Mouse (Mus musculus): ENCODE measurements around the gene Zmynd10.

Zmynd10 gene

DNA sequence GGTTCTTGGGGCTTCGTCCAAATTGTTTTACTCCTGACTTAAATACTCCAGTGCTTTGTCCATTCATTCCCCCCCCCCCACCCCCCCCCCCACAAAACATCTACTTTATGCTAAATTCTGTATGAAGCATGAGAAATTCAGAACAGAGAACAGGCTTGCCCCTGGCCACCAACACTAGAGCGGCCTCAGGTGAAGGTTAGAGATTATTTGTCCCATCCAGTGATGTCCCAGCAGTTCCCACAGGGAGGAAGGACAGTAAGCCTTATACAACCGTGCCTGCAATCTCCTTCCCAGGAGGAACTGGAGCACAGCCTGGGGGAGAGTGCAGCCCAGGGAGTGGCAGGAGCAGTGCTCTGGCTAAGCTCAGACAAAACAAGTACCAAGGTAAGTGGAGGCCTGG, 31.5 kb downstream of the Zmynd10 start, which contains the start of gene Naa80:
Naa80 (plus strand) TSS at position 301 of the 400 bp plus-strand sequence.
- DNase-seq (ENCODE audit: low read depth in 2 of 2, low spot score in 2 of 2): no peak

DNA sequence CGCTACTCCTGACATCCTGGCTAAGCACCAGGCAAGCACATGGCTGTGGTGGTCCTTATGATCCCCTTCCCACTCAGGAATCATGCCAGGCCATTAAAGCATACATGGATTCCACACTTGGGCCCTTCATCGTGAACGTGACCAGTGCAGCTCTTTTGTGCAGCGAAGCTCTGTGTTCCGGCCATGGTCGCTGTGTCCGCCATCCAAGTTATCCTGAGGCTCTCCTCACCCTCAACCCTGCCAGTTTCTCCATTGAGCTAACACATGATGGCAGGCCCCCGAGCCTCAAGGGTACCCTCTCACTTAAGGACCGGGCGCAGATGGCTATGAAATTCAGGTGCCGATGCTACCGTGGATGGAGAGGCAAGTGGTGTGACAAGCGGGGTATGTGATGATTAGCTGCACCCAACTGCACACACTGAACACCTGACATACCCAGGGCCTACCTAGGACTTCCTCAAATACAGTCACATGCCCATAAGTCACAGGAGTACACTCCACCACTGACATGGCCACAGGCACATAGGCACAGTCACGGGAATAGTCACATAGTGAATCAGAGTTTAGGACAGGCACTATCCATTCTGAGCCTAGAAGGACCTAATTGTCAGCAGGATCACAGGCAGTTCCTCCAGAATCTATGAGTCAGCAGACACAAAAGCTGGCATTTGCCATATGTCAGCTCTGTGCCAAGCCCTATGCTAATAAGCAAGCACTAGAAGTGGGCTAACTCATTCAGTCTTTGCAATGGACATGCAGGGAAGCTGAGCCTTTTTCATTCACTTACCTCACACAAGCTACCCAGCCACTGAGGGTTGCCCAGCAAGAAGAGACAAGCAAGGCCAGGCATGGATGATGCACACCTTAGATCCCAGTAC, 32.2 kb downstream of the Zmynd10 start:
- DNase-seq (ENCODE audit: low read depth in 2 of 2, low spot score in 2 of 2): no peak

DNA sequence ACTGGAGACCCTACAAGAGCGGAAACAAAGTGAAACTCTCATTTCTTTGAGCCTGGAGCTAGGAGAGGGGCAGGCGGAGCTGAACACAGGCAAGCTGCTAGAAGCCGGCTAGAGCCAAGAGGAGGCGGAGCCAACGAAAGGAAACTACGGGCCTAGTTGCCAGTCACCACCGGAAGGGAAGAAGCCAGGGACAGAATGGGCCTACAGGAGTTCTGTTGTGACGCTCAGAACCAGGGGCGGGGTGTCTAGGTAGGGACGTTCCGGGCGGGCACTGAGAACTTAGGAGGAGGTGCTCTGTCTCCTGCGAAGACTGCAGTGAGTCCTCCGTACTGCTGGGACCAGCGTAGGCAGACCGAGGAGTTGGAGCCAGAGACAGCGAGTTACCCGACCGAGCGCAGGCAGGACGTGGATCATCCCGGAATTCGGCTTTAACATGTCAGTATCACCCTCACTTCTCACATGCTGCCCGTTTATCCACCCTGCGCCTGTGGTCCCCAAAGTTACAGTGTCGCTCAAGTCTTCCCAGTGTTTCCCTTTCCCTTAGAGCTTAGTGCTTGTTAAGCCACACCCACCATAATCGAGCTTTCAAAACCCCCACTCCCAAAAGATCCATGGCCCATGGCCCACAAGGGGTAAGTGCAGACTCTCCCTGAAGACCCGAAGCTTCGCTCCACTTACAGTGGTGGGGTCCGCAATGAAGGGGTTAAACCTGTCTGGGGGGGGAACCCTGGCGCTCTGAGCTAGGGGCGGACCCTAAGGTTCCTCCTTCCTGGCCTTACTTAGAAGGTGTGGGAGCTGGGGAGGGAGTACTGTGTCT, 33.6 kb downstream of the Zmynd10 start, which contains the start of gene Hyal3:
Hyal3 (plus strand) TSS at position 318 of the 817 bp plus-strand sequence.
- DNase-seq (ENCODE audit: low read depth in 2 of 2, low spot score in 2 of 2): peak; percentile 80 to 82

DNA sequence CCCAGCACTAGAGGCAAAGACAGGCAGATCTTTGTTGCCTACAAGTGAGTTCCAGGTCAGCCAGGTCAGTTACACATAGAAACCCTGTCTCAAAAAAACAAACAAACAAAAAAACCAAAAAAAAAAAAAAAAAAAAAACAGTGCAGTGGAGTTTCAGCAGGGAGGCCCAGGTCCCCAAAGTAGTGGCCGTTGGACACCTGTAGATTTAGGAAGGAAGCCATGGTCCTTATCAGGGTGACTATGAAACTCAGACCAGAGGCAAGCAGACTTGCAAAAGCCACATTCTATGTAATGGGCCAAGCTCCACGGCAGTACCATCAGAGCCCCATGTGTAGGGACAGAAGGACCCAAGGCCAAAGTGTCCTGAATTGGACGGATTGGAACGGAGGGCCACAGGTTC, 34.5 kb downstream of the Zmynd10 start:
- DNase-seq (ENCODE audit: low read depth in 2 of 2, low spot score in 2 of 2): no peak

DNA sequence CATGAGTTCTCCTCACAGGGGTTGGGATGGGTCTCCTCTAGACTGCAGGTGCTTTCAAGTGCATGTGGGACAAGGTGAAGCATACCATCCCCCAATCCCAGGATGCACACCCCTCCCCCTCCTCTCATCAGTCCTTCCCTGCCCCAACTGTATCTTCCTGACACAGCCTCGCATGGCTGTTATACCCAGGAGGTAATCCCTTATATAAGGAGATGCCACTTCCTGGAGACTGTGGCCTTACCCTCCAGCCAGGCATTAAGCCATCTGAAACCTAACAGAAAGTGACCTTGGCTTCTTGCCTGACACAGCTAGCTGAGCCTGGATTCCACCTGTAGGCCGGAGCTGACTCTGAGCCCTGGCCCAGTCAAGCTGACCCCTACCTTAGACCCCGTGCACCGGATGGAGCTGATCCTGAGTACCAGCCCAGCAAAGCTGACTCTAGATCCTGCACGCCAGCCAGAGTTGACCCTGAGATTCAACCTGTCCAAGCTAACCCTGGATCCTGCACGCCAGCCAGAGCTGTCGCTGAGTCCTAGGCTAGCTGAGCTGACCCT, 35.5 kb downstream of the Zmynd10 start:
- no peak for DNase-seq (ENCODE audit: low read depth in 2 of 2, low spot score in 2 of 2)

GRCm38 (mm10) chr9:107583174-107583573, 36.1 kb downstream of the Zmynd10 start:
- no peak for DNase-seq (ENCODE audit: low read depth in 2 of 2, low spot score in 2 of 2)

DNA sequence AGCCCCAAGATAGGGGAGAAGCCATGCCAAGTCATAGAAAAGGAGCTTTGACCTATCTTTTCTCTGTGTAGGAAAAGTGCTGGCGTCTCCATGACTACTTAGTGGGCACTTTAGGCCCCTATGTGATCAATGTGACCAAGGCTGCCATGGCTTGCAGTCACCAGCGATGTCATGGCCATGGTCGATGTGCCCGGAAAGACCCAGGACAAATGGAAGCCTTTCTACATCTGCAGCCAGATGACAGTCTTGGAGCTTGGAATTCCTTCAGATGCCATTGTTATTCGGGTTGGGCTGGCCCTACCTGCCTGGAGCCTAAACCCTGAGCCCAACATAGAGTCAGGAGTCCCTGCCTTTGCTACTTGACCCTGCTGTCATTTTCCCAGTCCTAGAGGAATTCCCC, 39.4 kb downstream of the Zmynd10 start:
- no peak for DNase-seq (ENCODE audit: low read depth in 2 of 2, low spot score in 2 of 2)

GRCm38 (mm10) chr9:107586974-107587832, 40.1 kb downstream of the Zmynd10 start, which contains the start of gene Ifrd2:
Gene Ifrd2 (plus strand): TSS chr9:107587642.
- DNase-seq (ENCODE audit: low read depth in 2 of 2, low spot score in 2 of 2): peak; percentile 95 to 97

DNA sequence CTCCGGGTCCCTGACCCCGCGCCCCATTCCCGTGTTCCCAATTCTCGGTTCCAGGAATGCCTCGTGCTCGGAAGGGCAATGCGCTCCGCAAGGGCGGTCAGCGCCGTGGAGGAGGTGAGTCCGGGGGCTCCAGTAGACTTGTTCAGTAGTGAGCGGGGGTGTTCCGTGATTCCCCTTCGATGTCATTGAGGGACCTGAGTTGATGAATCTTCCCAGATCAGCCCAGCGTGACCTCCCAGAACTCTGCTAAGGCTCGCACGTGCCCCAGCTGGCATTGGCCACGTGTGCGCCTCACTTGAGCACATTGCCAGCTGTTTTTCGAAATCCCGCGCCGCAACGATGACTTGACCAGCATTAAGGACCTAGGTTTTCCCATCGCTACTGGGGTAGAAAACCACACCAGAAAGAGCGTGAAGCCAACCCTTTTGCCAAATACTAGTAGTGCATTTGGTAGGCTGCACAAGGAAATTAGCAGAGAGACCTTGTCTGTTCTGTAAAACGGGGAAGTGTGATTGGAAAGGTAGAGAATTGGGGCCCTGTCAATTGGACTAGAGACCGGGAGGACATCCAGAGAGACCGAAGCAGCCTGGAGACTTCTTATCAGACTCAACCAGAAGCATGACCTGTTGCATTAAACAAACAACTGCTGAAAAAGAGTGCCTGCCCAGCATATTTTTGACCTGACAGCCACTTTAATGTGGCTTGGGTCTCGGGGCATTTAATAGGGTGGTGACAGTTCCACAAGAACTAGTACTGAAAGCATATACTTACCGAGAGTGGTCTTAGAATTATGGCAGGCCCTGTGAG, 40.9 kb downstream of the Zmynd10 start:
- DNase-seq (ENCODE audit: low read depth in 2 of 2, low spot score in 2 of 2): no peak

- DNase-seq (ENCODE audit: low read depth in 2 of 2, low spot score in 2 of 2): no peak
Measured at GRCm38 (mm10) chr9:107590058-107590772, 43.1 kb downstream of the Zmynd10 start.

DNA sequence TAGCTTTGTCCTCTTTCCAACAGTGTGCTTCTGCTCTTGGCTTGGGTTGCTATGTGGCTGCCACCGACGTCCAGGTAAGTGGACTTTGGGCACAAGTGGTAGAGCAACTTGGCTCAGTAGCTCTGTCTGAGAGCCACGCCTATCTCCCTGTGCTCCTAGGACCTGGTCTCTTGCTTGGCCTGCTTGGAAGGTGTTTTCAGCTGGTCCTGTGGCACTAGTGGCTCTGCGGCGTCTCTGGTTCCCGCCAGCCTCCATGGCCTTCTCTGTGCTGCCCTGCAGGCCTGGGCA, 43.6 kb downstream of the Zmynd10 start:
- DNase-seq (ENCODE audit: low read depth in 2 of 2, low spot score in 2 of 2): no peak

DNA sequence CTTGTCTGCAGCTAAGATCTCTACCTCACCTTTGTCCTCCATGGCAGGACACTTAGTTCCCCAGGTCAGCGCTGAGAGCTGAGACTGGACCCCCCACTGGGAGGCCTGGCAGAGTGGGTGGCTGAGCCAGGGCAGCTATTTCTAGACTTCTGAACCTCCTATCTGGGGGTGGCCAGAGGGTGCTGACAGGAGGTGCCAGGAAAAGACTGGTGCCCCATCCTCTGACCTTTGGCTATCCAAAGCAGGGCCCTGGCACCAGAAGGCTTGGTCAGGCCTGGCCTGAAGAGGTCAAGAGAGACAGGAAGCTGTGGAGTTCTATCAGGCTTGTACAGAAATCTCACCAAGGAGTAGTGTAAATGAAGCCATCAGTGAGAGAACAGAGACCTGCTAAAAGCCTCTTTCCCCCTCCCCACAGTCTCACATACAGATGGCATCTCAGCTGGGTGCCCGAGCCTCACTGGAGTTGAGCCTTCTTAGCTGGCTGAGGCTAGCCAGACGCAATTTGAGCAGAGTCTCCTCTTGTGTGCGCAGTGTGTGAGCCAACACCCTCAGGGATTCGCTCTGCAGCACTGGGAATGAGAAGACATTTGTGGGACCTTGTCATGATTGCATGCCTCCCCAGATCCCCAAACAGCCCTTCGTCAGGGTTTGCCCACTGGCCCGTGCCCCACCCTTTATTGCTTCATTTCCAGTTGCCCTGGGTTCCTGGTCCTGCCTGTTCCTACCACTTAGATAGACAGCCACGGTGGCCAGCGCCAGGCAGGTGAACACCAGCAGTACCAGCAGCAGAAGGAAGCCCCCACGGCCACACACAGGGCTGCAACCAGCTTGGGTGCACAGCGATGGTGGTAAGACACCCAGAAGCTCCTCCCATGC, 46.2 kb downstream of the Zmynd10 start:
- no peak for DNase-seq (ENCODE audit: low read depth in 2 of 2, low spot score in 2 of 2)

DNA sequence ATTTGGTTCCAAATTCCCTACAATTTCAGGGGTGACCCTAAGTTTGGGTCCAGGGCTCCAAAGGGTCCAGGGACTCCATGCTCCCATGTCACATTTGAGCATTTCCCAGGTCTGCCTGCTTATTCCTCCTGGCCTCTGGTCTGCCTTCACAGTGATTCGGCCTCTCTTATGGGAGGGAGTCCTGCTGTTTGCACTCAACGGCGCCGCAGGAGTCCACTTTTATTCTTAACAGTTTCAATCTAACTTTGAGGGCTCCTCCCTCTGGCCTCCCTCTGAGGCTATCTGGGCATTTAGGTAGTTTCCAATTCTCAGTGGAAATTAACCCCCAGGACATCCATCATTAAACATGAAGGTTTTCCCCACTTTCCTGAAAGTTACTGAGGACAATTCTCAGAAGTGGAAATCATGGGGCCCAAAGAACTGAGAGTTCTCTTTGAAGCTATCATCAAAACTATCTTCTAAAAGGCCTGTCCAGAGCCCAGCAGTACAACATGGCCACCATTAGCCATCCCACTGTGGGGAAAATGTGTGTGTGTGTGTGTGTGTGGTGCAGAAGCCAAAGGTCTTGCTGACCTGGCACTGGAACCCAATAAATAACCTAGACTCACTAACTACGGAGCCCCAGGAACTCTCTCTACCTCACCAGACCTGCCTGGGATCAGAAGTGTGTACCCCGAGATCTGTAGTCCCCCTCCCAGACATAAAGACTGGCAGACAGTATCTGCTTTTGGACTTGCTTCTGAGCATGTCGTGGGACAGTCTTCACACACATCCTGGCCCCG, 47.4 kb downstream of the Zmynd10 start:
- no peak for DNase-seq (ENCODE audit: low read depth in 2 of 2, low spot score in 2 of 2)

DNA sequence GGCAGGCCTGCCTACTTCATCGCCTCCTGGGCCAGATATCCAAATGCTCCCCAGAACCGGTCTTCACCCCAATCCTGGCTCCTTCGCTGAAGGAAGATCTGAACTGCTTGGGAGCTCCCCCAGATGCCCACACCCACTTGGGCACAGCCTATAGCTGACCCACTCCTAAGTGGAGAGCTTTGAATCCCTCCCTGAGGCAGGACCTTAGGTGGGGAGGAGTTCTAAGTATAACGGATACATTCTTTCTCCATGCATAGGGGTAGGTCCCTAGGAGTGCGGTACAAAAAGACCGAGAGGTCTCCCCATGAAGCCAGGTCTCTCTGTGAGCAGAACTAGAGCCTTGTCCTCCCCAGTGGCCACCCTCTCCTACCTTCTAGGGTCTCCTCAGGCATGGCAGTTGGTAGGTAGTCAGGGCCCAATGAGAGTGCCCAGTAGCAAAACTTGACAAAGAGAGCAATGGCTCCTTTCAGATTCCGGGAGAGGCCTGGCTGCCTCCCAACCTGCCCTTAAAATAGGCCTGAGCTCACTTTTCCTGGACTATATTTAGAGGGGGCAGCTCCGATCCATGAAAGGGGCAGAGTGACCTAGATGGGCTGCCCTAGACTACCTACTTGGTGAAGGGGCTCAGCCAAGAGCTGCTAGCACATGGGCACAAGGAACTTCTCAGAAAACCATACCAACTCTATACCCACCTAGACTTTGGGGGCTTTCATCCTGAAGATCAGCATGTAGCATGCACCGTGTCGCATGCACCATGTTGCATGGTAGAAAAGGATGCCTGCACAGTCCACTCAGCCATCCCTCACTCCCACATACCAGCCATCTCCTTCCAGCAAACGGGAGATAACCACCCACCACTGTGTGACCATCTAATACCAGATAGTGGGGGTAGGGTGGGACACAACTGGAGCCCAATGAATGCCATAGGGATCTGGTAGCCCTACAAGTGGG, 49.8 kb downstream of the Zmynd10 start:
- DNase-seq (ENCODE audit: low read depth in 2 of 2, low spot score in 2 of 2): no peak

DNA sequence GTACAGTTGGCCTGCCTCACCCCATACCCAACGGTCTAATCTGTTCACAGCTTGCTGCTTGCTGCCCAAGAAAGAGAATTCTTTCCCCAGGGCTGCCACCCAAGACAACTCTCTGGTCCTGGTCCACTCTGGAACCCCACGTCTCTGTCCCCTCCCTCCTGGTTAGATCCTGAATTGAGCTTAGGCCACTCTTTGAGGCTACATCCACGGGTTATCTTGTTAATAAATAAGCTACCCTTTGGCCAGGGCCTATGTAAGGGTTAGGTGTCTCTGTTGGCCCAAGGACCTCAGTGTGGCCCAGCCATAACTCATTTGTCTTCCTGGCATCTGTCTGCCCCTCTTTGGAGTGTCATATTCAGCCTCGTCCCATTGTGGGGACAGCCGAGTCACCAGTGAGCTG, 51.3 kb downstream of the Zmynd10 start:
- no peak for DNase-seq (ENCODE audit: low read depth in 2 of 2, low spot score in 2 of 2)

DNA sequence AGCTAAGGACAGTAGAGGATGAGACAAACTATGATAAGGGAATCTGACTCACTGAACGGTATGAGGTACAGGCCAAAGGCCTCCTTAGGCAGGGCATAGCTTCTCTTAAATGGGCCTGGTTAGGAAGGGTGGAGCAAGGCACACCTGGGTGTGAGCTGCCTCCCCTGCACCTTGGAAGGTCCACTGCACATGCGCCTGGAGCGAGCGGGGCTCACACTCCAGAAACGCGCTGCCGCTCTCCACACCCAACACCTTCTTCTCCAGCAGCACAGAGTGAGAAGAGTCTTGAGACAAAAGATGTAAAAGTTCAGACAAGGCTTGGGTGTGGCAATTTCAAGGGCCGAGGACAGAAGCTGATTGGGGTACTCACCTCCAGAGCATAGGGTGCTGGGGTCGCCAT, 52.3 kb downstream of the Zmynd10 start:
- DNase-seq (ENCODE audit: low read depth in 2 of 2, low spot score in 2 of 2): no peak

DNA sequence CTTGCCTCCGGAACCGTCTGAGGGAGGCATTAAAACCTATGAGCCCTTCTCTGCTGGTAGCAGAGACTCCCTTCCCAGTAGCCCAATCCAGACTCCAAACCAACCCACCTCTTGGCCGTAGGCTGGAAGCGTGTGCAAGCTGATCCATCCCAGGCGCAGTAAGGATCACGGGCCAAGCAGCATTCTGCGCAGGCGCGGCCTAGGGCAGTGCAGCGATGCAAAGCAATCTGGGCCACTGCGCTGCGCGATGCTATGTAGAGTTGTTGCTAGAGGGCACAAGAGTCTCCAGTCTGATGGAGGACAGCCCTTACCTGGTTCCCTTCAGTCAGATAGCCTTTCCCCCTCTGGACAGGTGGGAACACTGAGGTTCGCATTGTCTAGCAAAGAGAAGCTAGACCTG, 52.7 kb downstream of the Zmynd10 start:
- DNase-seq (ENCODE audit: low read depth in 2 of 2, low spot score in 2 of 2): no peak
